Mouse (Mus musculus) CD4-positive naive resting alpha-beta T cell, adult 57 days (primary cell): ENCODE data around the gene Cd7. TPM values are rescaled to one million over a fixed set of nuclear protein-coding genes. Genes with fewer than 3 reads are reported as not detected.

Experiments
- total RNA-seq: library from RNA; stranded (reverse); gene quantifications from one replicate; pipeline ENCODE4 v1.2.4, GENCODE M21; 2023

The Cd7 gene
- 149 TPM for total RNA-seq

GRCm38 (mm10) chr11:121039302-121039701, at the start of gene Cd7:
TSS of gene Cd7 (minus strand) at chr11:121039418.

GRCm38 (mm10) chr11:121081120-121081519, 41.9 kb upstream of the Cd7 start, which contains the start of gene Sectm1a:
TSS of gene Sectm1a (minus strand) at chr11:121081220.

GRCm38 (mm10) chr11:121063379-121063778, 24.2 kb upstream of the Cd7 start, which contains the start of gene Sectm1b:
TSS of gene Sectm1b (minus strand) at chr11:121063569.

GRCm38 (mm10) chr11:120990951-120991526, 48.2 kb downstream of the Cd7 start, which contains the start of gene Csnk1d:
TSS of gene Csnk1d (minus strand) at chr11:120991330.

Other genes starting within 250 kb of the Cd7 start
- 61.8 TPM for gene Dus1l, start 243.0 kb downstream of the Cd7 start, total RNA-seq
- gene Fasn, start 214.9 kb downstream of the Cd7 start, total RNA-seq, result 160 TPM
- 0.50 TPM for gene Ccdc57, start 106.5 kb downstream of the Cd7 start, total RNA-seq
- gene Slc16a3, start 90.9 kb downstream of the Cd7 start, total RNA-seq, result 9.3 TPM
- 166 TPM for gene Csnk1d, start 48.1 kb downstream of the Cd7 start, total RNA-seq
- not detected for gene Sectm1b, start 24.2 kb upstream of the Cd7 start, total RNA-seq
- gene Sectm1a, start 41.8 kb upstream of the Cd7 start, total RNA-seq, result not detected
- gene Tex19.2, start 79.3 kb upstream of the Cd7 start, total RNA-seq, result not detected
- gene Tex19.1, start 106.7 kb upstream of the Cd7 start, total RNA-seq, result not detected
- gene Uts2r, start 120.9 kb upstream of the Cd7 start, total RNA-seq, result not detected
- gene Hexdc, start 165.0 kb upstream of the Cd7 start, total RNA-seq, result 11.3 TPM
- gene Ogfod3, start 165.3 kb upstream of the Cd7 start, total RNA-seq, result 3.7 TPM
- 56.5 TPM for gene Cybc1, start 189.9 kb upstream of the Cd7 start, total RNA-seq
- 30.7 TPM for gene Narf, start 197.8 kb upstream of the Cd7 start, total RNA-seq
- 39.0 TPM for gene Foxk2, start 220.6 kb upstream of the Cd7 start, total RNA-seq